Mouse (Mus musculus): ENCODE results near the gene Itgb3.

Itgb3 gene

GRCm38 (mm10) chr11:104607491-104608245 is at the start of gene Itgb3:
Gene Itgb3, plus strand, starts transcription at chr11:104608000.
- no peak for TF ChIP-seq GATA4 (IDR thresholded peaks at IDR 0.05; ENCODE audit: insufficient replicate concordance, low read length)

GRCm38 (mm10) chr11:104558065-104558464 is 49.7 kb upstream of the Itgb3 start:
- no peak for TF ChIP-seq GATA4 (IDR thresholded peaks at IDR 0.05; ENCODE audit: insufficient replicate concordance, low read length)

- no peak for TF ChIP-seq GATA4 (IDR thresholded peaks at IDR 0.05; ENCODE audit: insufficient replicate concordance, low read length)
Observed at GRCm38 (mm10) chr11:104558651-104559403, 49.0 kb upstream of the Itgb3 start.

- TF ChIP-seq GATA4 (IDR thresholded peaks at IDR 0.05; ENCODE audit: insufficient replicate concordance, low read length), result no peak
Observed at GRCm38 (mm10) chr11:104560971-104561370, 46.8 kb upstream of the Itgb3 start.

GRCm38 (mm10) chr11:104563496-104563895 is 44.3 kb upstream of the Itgb3 start:
- no peak for TF ChIP-seq GATA4 (IDR thresholded peaks at IDR 0.05; ENCODE audit: insufficient replicate concordance, low read length)

- TF ChIP-seq GATA4 (IDR thresholded peaks at IDR 0.05; ENCODE audit: insufficient replicate concordance, low read length), result no peak
Observed at GRCm38 (mm10) chr11:104565172-104565571, 42.6 kb upstream of the Itgb3 start.

- no peak for TF ChIP-seq GATA4 (IDR thresholded peaks at IDR 0.05; ENCODE audit: insufficient replicate concordance, low read length)
Observed at GRCm38 (mm10) chr11:104566097-104566496, 41.7 kb upstream of the Itgb3 start.

- no peak for TF ChIP-seq GATA4 (IDR thresholded peaks at IDR 0.05; ENCODE audit: insufficient replicate concordance, low read length)
Observed at GRCm38 (mm10) chr11:104566796-104567195, 41.0 kb upstream of the Itgb3 start.

- no peak for TF ChIP-seq GATA4 (IDR thresholded peaks at IDR 0.05; ENCODE audit: insufficient replicate concordance, low read length)
Observed at GRCm38 (mm10) chr11:104567736-104568135, 40.1 kb upstream of the Itgb3 start.

- TF ChIP-seq GATA4 (IDR thresholded peaks at IDR 0.05; ENCODE audit: insufficient replicate concordance, low read length), result no peak
Observed at GRCm38 (mm10) chr11:104568326-104568725, 39.5 kb upstream of the Itgb3 start.

GRCm38 (mm10) chr11:104572091-104572490 is 35.7 kb upstream of the Itgb3 start:
- TF ChIP-seq GATA4 (IDR thresholded peaks at IDR 0.05; ENCODE audit: insufficient replicate concordance, low read length), result no peak

GRCm38 (mm10) chr11:104572566-104572965 is 35.2 kb upstream of the Itgb3 start:
- no peak for TF ChIP-seq GATA4 (IDR thresholded peaks at IDR 0.05; ENCODE audit: insufficient replicate concordance, low read length)

GRCm38 (mm10) chr11:104576772-104577612 is 30.8 kb upstream of the Itgb3 start:
- no peak for TF ChIP-seq GATA4 (IDR thresholded peaks at IDR 0.05; ENCODE audit: insufficient replicate concordance, low read length)

GRCm38 (mm10) chr11:104578074-104578473 is 29.7 kb upstream of the Itgb3 start:
- no peak for TF ChIP-seq GATA4 (IDR thresholded peaks at IDR 0.05; ENCODE audit: insufficient replicate concordance, low read length)

GRCm38 (mm10) chr11:104579084-104579483 is 28.7 kb upstream of the Itgb3 start:
- no peak for TF ChIP-seq GATA4 (IDR thresholded peaks at IDR 0.05; ENCODE audit: insufficient replicate concordance, low read length)

Measured in liver, adult (tissue).